Mouse (Mus musculus) spleen, adult 10 weeks (tissue): ENCODE measurements around the gene Slc19a1. TPM values are rescaled to one million over a fixed set of nuclear protein-coding genes. Genes with fewer than 3 reads are reported as not detected.

Experiments used
- polyA plus RNA-seq: library from polyadenylated mRNA; stranded (reverse); fragments of 350-450 nt; fragmentation: Illumina TruSeq; extraction: RNeasy Lipid Tissue Mini Kit (QIAGEN cat#74804); gene quantifications from one replicate; pipeline ENCODE4 v1.2.3, GENCODE M21; 2015; ENCODE audit warnings: low replicate concordance; ENCODE audit not compliant: insufficient read depth

The Slc19a1 gene
- 3.8 TPM for polyA plus RNA-seq

GRCm38 (mm10) chr10:77031768-77032375 lies at the start of gene Slc19a1:
Slc19a1 (plus strand) TSS chr10:77032241.

Other genes starting within 250 kb of the Slc19a1 start
- 4.5 TPM for gene Pcbp3, start 70.4 kb upstream of the Slc19a1 start, polyA plus RNA-seq
- gene Col18a1, start 134.3 kb downstream of the Slc19a1 start, polyA plus RNA-seq = 5.8 TPM
- 10.7 TPM for gene Pofut2, start 227.0 kb downstream of the Slc19a1 start, polyA plus RNA-seq